Mouse (Mus musculus) Muller cell, postnatal 12 days (primary cell): ENCODE results near the gene Uchl3.

ENCODE experiments used
- DNase-seq: peaks from one replicate; pipeline ENCODE4 v3.0.0-alpha.2; 2015; ENCODE audit errors: inconsistent ontology term

The Uchl3 gene

DNA sequence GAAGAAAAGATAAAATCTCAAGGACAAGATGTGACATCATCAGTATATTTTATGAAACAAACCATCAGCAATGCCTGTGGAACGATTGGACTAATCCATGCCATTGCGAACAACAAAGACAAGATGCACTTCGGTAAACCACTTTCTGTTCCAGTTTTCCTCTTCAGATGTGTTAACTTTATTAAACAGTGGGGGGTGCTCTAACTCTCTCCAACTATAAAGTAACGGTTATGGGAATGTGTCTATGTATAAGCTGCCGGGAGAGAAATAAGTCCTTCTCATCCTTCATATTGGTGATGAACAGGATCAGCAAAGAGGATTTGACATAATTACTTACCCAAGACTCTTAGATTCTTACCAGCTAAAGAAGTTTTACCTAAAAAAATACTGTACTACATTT is 12.8 kb downstream of the Uchl3 start:
- DNase-seq = no peak

DNA sequence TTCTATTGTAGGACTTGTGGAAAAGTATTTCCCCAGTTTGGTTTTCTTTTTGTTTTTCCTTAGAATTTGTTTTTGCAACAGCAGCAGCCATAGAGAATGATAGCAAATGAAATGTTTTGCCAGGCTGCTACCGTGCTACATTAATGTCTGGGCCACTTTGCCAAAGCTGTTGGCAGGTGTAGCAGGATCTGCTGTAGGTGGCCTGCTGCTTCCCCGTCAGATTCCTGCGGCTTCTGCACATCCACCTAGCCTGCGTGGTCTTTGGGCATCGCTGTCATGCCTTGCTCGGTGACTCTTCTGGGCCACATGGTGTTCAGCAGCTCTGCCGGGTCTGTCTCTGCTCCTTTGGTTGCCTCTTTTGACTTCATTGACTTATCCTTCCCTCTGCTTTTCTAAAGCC is 14.9 kb downstream of the Uchl3 start:
- no peak for DNase-seq

DNA sequence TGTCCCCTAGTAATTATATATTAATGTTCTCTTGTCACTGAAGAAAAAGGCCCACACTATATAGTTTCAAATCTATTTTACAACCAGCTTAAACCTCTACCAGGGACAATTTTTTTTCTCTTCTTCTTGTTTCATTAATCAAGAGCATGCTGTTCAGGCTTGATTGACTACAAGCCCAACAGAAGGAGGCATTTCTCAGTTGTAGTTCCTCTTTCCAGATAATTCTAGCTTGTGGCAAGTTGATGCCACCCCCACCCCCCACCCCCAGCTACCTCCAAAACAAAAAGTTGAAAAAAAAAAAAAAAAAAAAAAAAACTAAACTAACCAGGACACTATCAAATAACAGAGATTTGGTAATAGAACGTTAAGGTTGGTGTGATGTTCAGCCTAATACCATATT is 18.5 kb downstream of the Uchl3 start:
- no peak for DNase-seq

DNA sequence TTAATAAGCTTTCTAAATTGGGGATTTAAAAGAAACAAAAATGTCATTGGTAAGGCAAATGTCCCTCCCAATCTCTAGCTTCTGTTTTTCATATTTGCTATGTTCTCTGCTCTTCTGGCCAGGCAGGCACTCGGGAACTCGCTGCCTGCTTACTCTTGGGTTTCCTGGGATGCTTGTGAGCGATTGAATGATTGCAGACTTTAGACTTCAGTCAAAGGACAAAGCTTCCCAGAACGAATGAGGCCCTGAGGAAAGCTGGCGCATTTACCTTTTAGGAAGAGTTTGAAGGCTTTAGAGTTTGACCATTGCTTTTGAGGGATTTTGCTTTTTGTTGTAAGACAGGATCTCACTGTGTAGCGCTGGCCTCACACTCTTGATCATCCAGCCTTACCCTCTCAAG is 33.9 kb downstream of the Uchl3 start:
- DNase-seq = no peak

DNA sequence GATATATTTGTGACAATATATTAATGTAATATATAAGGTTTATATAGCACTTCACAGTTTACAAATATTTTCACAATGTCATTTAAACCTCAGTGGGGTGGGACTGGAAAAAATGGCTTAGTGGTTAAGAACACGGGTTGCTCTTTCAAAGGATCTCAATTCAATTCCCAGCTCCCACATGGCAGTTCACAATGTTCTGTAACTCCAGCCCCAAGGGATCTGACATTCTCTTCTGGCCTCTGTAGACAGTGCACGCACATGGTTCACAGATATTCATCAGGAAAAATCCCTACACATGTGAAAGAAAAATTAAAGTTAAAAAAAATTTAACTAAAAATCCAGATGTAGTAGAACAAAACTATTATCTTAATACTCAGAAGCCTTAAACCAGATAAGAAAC is 34.6 kb downstream of the Uchl3 start:
- no peak for DNase-seq

DNA sequence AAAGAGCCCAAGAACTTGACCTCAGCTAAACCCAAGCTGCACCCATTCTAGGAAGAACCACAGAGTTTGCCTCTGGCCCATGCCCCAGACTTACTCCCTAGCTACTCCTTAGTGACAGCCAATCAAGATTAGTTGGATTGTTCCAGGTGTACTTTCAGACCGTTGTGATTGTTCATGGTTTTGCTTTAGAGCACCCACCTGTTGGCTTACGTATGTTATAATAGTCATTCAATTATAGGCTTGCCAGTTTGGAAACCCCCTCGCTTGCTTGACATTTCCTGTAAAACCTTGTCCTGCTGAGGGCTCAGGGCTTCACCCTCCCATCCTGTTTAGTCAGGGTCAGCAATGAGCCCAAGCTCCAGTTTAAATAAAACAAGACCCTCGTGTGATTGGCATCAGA is 50.7 kb downstream of the Uchl3 start:
- DNase-seq = no peak

DNA sequence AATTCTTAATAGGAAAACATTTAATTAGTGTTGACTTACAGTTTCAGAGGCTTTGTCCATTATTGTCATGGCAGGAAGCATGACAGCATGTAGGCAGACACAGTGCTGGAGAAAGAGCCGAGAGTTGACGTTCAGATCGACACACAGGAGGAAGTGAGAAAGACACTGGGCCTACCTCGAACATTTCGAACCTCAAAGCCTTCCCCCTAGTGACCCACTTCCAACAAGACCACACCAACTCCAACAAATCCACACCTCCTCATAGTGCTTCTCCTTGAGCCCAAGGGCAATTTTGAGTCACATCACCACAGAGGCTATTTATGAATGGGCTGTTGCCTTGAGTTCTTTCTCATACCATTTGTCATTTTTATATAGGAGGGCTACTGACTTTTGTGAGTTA is 53.3 kb downstream of the Uchl3 start:
- no peak for DNase-seq

DNA sequence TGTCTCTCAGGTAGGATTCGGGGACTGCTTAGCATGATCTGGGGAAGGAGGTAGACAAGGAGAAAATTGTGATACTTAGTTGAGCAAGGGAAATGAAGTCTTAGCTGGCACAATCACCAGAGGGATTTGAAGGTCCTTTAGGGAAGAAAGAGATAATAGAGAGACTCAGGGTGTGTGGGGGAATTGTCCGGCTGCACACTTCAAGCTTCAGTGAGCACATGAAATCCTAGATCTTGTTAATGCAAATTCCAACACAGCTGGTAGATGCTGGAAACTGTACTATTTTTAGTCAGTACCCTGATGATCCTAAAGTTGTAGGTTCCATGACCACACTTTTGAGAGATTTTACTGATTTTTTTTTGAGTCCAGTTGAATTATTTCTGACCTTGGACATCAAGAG is 60.6 kb downstream of the Uchl3 start:
- DNase-seq = no peak

DNA sequence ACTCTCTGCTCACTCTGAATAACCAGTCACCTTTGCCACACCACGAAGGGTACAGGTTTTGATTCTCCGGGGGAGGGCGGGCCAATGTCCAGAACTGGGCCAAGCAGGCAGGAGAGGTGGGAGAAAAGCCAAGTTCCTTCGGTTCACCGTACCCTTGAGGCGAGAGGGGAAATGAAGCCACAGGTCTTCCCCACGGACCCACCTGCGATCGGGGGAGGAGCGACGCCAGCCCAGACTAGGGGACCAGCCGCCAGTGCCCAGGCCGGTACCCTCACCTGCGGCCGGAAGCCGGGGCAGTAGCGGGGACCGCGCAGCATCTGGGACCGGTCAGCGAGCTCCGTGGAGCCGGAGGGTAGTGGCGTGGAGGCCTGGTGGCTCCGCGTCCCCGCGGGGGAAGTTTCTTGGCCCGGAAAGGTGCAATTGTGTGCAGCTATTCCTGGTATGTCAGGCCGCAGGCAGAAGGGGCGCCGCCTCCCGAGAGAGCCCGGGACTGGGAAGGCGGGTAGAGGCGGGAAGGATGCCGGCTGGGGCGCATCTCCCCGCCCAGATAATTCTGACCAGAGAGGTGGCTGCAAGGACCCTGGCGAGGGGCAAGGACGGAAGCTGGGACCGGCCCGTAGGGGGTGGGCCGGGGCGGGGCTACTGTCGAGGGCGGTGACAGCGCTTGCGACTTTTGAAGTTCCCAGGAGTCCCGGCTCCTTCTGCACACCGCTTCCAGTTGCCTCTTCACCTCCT is 75.6 kb downstream of the Uchl3 start, which contains the start of the genes Gm9922 and Lmo7:
TSS of gene Gm9922 (minus strand) at position 578 of the 735 bp plus-strand sequence.
TSS of gene Lmo7 (plus strand) at position 721 of the 735 bp plus-strand sequence.
- DNase-seq = peak; percentile 95

DNA sequence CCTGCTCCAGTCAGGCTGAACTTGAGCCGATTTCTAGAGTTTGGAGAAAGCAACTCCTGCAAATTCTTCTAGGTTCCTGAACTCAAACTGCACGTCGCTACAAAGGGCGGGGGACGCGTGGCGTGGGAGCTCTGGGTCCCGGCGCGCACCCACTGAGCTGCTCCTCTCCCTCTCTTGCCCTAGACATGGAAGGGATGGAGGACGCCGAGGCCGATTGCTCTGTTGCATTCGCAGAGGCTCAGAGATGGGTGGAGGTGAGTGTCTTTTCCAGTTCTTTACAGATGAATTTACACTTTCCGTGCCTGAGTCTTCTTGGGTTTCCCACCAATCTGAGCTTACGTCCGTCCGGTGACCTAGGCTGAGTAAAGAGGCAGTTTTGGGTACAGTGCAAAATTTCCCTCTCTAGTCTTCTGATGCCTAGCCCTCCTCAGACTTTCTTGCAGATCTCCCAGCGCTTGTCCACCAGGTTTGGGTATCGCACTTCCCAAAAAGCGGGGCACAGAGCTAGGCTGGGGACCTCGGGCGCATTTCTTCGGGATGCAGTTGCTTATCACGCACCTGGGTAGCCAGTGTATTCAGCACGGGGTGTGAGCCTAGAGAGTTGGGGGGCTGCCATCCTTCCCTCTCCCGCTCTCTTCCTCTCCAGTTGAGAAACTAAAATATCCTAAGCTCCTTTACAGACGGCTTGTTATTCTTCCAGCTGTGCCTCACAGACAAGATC is 76.4 kb downstream of the Uchl3 start:
- no peak for DNase-seq

DNA sequence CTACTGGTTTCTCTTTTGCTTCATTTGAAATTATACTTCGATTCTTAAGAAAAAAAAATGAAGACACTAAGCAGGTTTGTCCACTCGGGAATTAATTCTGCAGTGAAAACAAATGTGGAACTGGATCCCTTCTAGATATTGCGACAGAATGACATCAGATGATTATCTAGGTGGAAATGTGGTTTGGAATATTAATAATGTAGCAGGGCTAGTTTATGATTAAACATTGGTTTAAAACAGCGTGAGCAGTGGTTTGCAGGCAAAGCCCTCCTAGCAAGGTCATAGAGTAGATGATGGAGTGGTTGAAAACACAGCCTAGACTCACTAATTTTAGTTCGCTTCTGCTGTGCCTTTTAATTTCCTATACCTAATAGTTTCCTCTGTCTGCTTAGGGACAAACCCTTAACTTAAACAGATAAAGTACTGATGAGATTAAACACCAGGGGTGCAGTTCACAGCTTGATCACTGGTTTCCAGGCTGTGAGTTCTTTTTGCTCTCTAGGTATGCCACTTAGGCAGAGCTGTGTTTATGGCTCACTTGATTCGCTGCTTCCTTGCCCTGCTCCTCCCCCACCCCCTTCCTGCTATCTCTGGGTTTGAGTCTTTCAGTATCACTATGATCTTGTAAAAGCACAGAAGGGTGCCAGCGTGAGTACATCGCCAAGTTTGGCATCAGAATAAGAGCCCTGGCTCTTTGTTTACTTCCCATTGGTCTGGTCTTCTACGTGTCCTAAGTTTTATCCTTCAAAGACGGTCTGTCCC is 80.0 kb downstream of the Uchl3 start:
- DNase-seq = peak; percentile 6

DNA sequence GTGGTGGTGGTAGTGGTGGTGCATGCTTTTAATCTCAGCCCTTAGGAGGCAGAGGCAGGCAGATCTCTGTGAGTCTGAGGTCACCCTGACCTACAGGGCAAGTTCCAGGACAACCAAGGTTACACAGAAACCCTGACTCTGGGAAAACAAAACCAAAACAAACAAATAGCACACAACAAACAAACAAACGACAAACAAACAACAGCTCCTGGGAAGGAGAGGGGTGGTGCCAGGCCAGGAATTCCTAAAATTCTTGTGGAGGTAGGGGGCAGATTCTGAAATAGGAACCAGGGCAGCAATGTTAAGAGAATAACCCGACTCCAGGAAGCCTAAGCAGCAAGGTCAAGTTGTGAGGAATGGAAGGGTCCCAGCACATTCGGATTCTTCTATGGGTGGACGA is 83.7 kb downstream of the Uchl3 start:
- no peak for DNase-seq
